Mouse (Mus musculus): ENCODE results near the gene Tet2. TPM values are rescaled to one million over a fixed set of nuclear protein-coding genes. Genes with fewer than 3 reads are reported as not detected.

The Tet2 gene
- polyA plus RNA-seq, 1 experiment from 2014 or later: 4.3 TPM

DNA sequence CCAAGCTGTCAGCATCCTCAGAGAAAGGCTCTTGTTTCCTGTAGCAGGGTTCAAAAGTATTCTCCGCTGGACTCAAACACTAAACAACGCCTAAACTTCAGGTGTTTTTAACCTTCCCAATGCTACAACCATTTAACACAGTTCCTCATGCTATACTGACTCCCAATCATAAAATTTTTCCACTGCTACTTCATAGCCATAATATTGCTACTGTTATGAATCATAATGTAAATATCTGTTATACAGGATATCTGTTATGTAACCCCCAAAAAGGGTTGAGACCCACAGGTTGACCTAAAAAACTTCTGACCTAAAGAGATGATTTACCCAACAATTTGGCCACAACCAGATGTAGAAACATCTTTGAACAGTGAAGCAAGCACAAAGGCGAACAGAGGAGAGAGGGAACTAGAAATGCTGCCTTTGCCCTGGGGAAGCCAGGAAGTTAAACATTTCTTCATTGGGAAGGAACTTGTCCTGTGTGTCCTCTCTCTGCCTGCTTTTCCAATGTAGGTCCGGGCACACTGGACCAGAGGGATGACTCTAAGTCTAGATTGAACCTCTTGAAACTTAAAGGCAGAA is 108.6 kb downstream of the Tet2 start:
- no peak overlapping the region for H3K4me3 ChIP-seq (ENCODE audit: low read depth, low read length)
- no peaks in the 10 kb centered on the region for H3K36me3 ChIP-seq (replicated peaks; ENCODE audit: insufficient read depth, low read length)
- 68% methylated on average over 4 of the region's 4 CpGs for WGBS (ENCODE audit: insufficient replicate concordance)
- H3K4me2 ChIP-seq (ENCODE audit: low read depth, low read length): no peak overlapping the region
- no peaks in the 10 kb centered on the region for H3K27me3 ChIP-seq (ENCODE audit: insufficient read depth, low read length)
- no peaks in the 10 kb centered on the region for H3K9me3 ChIP-seq (ENCODE audit: low read length)
- H3K4me1 ChIP-seq (ENCODE audit: insufficient read depth): no peaks in the 10 kb centered on the region
- no peak overlapping the region for H3K9ac ChIP-seq (replicated peaks)
- H3K27ac ChIP-seq (ENCODE audit: low read depth): no peak overlapping the region
- TF ChIP-seq CTCF (IDR thresholded peaks at IDR 0.05; ENCODE audit: low read depth): no peak
- TF ChIP-seq EP300 (IDR thresholded peaks at IDR 0.05; ENCODE audit: low read depth): no peak
- DNase-seq (no peak), ATAC-seq (peak; percentile 38; the same call in 1 of the 2 replicates)

DNA sequence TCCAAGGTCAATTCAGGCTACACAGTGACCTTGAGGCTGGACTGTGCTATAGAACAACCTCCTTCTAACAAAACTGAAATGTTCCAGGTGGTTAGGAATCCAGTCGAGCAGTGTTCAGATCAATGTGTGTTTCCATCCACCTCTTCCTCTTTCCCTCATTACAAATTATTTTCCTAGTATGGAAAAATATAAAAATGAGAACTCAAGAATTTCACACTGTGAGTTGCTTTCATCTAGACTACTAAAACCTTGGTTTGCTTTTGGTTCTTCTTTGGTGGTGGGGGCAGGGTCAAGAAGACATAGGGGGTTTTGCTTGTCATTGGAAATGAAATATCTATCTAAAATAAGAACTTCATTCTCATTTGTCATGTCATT is 109.2 kb downstream of the Tet2 start:
- no peak for ATAC-seq

DNA sequence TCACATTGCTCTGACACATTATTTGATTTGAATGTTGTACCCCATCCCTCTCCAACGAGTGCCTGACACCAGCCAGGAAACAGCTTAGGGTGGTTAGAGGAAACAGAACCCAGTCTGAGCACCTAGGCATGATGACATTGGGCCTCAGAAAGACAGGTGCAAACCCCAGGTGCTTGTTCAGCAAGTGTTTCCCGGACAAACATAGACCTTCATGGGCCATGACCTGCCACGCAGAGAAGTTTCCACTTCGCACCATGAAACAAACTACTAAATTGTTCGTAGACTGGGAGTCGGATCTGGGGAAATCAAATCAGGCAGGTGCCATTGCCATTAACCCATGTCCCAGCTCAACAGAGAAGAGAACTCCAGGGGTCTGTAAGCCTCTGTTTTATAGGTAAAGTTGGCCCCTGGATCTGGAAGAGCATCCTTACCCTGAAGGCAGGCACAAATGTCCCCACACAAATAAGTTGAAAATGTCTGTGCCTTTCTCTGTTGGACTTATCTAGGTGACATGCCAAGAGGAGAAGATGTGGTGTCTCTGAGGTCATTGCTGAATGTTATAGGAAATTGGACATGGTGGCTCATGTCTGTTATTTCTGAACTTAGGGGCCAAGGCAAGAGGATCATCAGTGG is 109.7 kb downstream of the Tet2 start:
- Histone ChIP-seq H3K27ac (ENCODE audit: low read depth) (no peak overlapping the region), H3K36me3 (replicated peaks; ENCODE audit: insufficient read depth, low read length) (no peaks in the 10 kb centered on the region), H3K9ac (replicated peaks) (no peak overlapping the region), H3K9me3 (ENCODE audit: low read length) (no peaks in the 10 kb centered on the region), H3K4me2 (ENCODE audit: low read depth, low read length) (no peak overlapping the region), H3K27me3 (ENCODE audit: insufficient read depth, low read length) (no peaks in the 10 kb centered on the region), H3K4me1 (ENCODE audit: insufficient read depth) (no peaks in the 10 kb centered on the region), H3K4me3 (ENCODE audit: low read depth, low read length) (no peak overlapping the region)
- 79% methylated on average over 6 of the region's 6 CpGs for WGBS (ENCODE audit: insufficient replicate concordance)
- TF ChIP-seq EP300 (IDR thresholded peaks at IDR 0.05; ENCODE audit: low read depth) (no peak), CTCF (IDR thresholded peaks at IDR 0.05; ENCODE audit: low read depth) (no peak)
- DNase-seq: no peak
- ATAC-seq: no peak

More for the DNA sequence above, 109.2 kb downstream of the Tet2 start:
- H3K4me3 ChIP-seq (ENCODE audit: low read depth, low read length): no peak overlapping the region
- H3K27me3 ChIP-seq (ENCODE audit: insufficient read depth, low read length): no peaks in the 10 kb centered on the region
- no peak for DNase-seq
- H3K27ac ChIP-seq (ENCODE audit: low read depth): no peak overlapping the region
- no peak overlapping the region for H3K9ac ChIP-seq (replicated peaks)
- no peaks in the 10 kb centered on the region for H3K4me1 ChIP-seq (ENCODE audit: insufficient read depth)
- 68% methylated on average over 1 of the region's 1 CpGs for WGBS (ENCODE audit: insufficient replicate concordance)
- H3K4me2 ChIP-seq (ENCODE audit: low read depth, low read length): no peak overlapping the region
- TF ChIP-seq EP300 (IDR thresholded peaks at IDR 0.05; ENCODE audit: low read depth) (no peak), CTCF (IDR thresholded peaks at IDR 0.05; ENCODE audit: low read depth) (no peak)
- H3K36me3 ChIP-seq (replicated peaks; ENCODE audit: insufficient read depth, low read length): no peaks in the 10 kb centered on the region
- H3K9me3 ChIP-seq (ENCODE audit: low read length): no peaks in the 10 kb centered on the region

DNA sequence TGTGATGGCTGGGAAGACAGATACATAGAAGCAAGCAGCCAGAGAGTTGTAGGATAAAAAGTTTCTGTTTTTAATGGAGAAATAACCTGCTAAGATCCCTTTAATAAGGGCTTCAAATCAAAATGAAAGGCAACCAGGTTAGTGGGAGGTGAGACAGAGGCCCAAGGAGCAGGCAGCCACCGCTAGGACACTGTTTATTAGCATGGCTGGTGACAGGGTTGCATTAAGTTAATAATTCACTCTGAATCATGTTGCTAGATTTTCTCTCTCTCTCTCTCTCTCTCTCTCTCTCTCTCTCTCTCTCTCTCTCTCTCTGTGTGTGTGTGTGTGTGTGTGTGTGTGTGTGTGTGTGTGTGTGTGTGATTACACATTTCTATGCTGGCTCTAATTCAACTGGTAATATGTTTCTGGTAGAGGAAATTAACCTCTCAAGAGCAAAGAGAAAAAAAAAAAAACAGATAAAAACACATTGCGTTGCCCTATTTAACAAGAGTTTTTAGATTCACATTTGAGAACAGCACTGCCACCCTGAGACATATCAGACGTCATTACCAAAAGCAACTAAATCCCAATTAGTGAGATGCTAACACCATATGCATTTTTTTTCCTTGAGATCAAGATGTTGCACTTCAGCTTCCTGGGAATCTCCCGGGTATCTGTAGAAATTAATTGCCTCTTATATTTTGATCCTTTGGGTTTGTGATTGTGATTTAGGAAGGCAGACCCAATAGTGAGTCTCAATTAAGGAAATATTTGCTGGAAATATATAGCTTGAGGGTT is 115.4 kb downstream of the Tet2 start:
- H3K4me2 ChIP-seq (ENCODE audit: low read depth, low read length): no peak overlapping the region
- no peak for DNase-seq
- no peak overlapping the region for H3K4me3 ChIP-seq (ENCODE audit: low read depth, low read length)
- no peaks in the 10 kb centered on the region for H3K9me3 ChIP-seq (ENCODE audit: low read length)
- no peak overlapping the region for H3K9ac ChIP-seq (replicated peaks)
- H3K36me3 ChIP-seq (replicated peaks; ENCODE audit: insufficient read depth, low read length): no peaks in the 10 kb centered on the region
- peak; percentile 59; the same call in 1 of the 2 replicates for ATAC-seq
- TF ChIP-seq EP300 (IDR thresholded peaks at IDR 0.05; ENCODE audit: low read depth) (no peak), CTCF (IDR thresholded peaks at IDR 0.05; ENCODE audit: low read depth) (no peak)
- H3K27ac ChIP-seq (ENCODE audit: low read depth): no peak overlapping the region
- no peaks in the 10 kb centered on the region for H3K4me1 ChIP-seq (ENCODE audit: insufficient read depth)
- no peaks in the 10 kb centered on the region for H3K27me3 ChIP-seq (ENCODE audit: insufficient read depth, low read length)
- 64% methylated on average over 4 of the region's 4 CpGs for WGBS (ENCODE audit: insufficient replicate concordance)

DNA sequence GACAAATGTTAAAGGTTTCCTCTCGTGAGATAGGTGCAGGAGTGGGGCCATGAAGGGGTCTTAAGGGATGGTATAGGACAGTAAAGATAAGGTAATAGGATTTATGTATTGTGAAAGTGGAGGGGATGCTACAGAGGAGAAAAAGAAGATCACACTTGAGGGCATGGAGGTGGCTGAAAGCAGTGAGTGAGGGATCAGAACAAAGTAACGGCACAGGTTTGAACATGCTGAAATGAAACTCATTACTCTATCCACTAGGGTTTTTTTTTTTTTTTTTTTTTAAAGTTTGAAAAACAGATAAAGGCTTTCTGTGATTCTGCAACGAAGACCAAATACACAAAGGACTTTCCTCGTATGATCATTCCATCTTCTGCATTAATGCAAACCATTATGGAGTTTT is 116.9 kb downstream of the Tet2 start:
- ATAC-seq (no peak), DNase-seq (no peak)
- H3K4me1 ChIP-seq (ENCODE audit: insufficient read depth): no peaks in the 10 kb centered on the region
- no peak overlapping the region for H3K27ac ChIP-seq (ENCODE audit: low read depth)
- WGBS (ENCODE audit: insufficient replicate concordance): 68% methylated on average over 4 of the region's 4 CpGs
- no peak overlapping the region for H3K4me2 ChIP-seq (ENCODE audit: low read depth, low read length)
- no peaks in the 10 kb centered on the region for H3K27me3 ChIP-seq (ENCODE audit: insufficient read depth, low read length)
- no peak overlapping the region for H3K4me3 ChIP-seq (ENCODE audit: low read depth, low read length)
- no peak overlapping the region for H3K9ac ChIP-seq (replicated peaks)
- TF ChIP-seq EP300 (IDR thresholded peaks at IDR 0.05; ENCODE audit: low read depth) (no peak), CTCF (IDR thresholded peaks at IDR 0.05; ENCODE audit: low read depth) (no peak)
- no peaks in the 10 kb centered on the region for H3K9me3 ChIP-seq (ENCODE audit: low read length)
- H3K36me3 ChIP-seq (replicated peaks; ENCODE audit: insufficient read depth, low read length): no peaks in the 10 kb centered on the region

DNA sequence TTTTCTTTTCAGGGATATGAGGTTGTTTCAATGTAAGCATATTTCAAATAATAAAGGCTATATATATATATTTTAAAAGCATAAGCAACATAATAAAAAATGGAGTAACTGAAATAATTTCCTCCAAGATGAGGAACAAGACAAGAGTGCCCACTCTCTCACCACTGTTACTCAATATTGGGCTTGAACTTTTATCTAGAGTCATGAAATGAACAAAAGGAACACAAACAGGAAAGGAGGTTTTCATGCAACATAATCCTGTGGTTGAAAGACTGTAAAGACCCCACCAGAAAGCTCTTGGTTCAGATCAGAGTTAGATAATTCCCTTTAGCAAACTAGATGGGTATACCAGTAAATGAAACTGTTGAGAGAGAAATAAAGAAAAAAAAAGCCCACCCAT is 121.9 kb downstream of the Tet2 start:
- H3K4me2 ChIP-seq (ENCODE audit: low read depth, low read length): no peak overlapping the region
- H3K36me3 ChIP-seq (replicated peaks; ENCODE audit: insufficient read depth, low read length): no peaks in the 10 kb centered on the region
- TF ChIP-seq CTCF (IDR thresholded peaks at IDR 0.05; ENCODE audit: low read depth) (no peak), EP300 (IDR thresholded peaks at IDR 0.05; ENCODE audit: low read depth) (no peak)
- H3K4me1 ChIP-seq (ENCODE audit: insufficient read depth): no peaks in the 10 kb centered on the region
- DNase-seq: no peak
- no peak overlapping the region for H3K27ac ChIP-seq (ENCODE audit: low read depth)
- H3K27me3 ChIP-seq (ENCODE audit: insufficient read depth, low read length): no peaks in the 10 kb centered on the region
- H3K9ac ChIP-seq (replicated peaks): no peak overlapping the region
- ATAC-seq: no peak
- no peaks in the 10 kb centered on the region for H3K9me3 ChIP-seq (ENCODE audit: low read length)
- H3K4me3 ChIP-seq (ENCODE audit: low read depth, low read length): no peak overlapping the region

Data from liver, postnatal 0 days (tissue).